Mouse (Mus musculus): ENCODE data around the gene Kcnh4. TPM values are rescaled to one million over a fixed set of nuclear protein-coding genes. Genes with fewer than 3 reads are reported as not detected.

The Kcnh4 gene
- polyA plus RNA-seq, 1 experiment from 2014 or later: 1.1 TPM

DNA sequence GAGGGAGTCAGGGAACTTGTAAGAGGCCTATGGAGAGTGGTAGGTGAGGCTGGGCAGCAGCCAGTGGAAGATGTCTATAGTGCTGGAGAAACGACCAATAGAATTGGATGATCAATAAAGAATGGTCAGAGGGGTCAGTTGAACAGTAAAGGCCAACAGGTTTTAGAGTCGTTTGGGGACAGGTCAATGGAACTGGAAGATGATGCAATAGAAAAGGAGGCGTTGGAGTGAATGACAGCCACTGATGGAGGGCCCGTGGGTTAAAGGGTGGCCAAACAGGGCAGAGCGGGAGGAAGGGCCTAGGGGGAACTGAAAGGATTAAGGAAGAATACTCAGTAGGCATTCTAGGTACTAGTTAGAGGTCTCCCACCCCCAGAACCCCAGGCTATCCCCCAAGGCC is 12.6 kb downstream of the Kcnh4 start:
- Histone ChIP-seq H3K4me3 (replicated peaks) (no peak overlapping the region), H3K4me2 (replicated peaks) (no peak overlapping the region), H3K9ac (no peak overlapping the region), H3K27me3 (0 out of 2 replicates have a peak, but pooled peaks cover 3% of the 10 kb centered on the region), H3K36me3 (no peaks in the 10 kb centered on the region), H3K9me3 (replicated peaks) (no peaks in the 10 kb centered on the region), H3K4me1 (no peaks in the 10 kb centered on the region), H3K27ac (replicated peaks) (no peak overlapping the region)
- ATAC-seq (ENCODE audit: insufficient number of reproducible peaks, low FRiP score, low TSS enrichment, low read depth): no peak
- WGBS: 72% methylated on average over 5 of the region's 5 CpGs

DNA sequence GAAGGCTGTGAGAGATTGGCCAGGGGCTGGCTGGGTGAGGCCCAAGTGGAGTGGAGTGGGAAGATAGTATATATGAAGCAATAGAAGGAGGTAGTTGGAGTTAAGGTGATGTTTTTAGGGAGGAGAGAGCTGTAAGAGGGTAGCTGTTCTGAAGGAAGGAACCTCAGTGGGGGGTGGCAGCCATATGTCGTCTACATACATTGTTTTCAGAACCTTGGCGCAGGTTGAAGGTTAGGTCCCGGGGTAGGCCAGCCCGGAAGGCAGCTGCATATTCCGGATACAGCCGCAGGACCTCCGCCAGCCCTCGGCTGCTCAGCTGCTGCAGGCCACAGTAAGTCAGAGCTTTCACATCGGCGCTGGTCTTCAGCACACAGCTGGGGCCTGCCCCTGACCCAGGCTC is 13.2 kb downstream of the Kcnh4 start:
- no peaks in the 10 kb centered on the region for H3K9me3 ChIP-seq (replicated peaks)
- 79% methylated on average over 10 of the region's 10 CpGs for WGBS
- H3K4me2 ChIP-seq (replicated peaks): no peak overlapping the region
- 0 out of 2 replicates have a peak, but pooled peaks cover 3% of the 10 kb centered on the region for H3K27me3 ChIP-seq
- no peak for ATAC-seq (ENCODE audit: insufficient number of reproducible peaks, low FRiP score, low TSS enrichment, low read depth)
- H3K9ac ChIP-seq: no peak overlapping the region
- H3K27ac ChIP-seq (replicated peaks): no peak overlapping the region
- no peaks in the 10 kb centered on the region for H3K4me1 ChIP-seq
- no peaks in the 10 kb centered on the region for H3K36me3 ChIP-seq
- no peak overlapping the region for H3K4me3 ChIP-seq (replicated peaks)

DNA sequence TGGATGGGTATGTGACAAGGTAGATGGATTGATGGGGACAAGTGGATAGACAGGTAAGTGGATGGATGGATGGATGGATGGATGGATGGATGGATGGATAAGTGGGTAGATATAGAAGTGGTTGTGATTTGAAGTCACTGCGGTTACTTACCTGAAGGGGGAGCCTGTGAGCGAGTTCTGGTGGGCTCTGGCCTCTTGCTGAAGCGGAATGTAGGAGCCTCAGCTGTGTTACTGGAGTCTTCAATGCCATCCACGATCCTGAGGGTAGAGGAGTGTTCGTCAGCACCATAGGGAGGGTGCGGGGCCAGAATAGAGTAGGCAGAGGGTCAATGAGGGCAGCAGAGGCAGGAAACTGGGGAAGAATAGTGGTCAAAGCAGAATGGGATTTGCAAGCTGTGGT is 14.7 kb downstream of the Kcnh4 start:
- WGBS: 17% methylated on average over 6 of the region's 6 CpGs

DNA sequence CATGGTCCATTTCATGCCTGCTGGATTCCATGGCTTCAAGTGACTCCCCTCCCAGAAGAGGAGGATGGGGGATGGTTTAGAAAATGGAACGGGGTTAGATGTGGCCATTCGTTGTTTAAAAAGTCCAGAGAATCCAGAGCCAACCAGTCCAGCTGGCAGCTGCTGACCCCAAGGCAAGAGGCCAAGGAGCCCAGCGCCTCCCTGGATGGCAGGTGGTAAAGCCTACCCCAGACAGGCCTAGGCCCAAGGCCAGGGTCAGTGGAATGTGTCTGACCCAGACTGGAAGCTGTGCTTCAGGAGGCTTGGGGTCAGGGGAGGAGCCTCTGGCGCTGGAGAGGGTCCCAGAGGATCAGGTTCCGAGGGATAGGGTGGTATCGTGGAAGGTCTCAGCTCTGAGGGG is 18.4 kb downstream of the Kcnh4 start:
- H3K4me1 ChIP-seq: peaks cover 10% of the 10 kb centered on the region
- H3K27me3 ChIP-seq: no peaks in the 10 kb centered on the region
- no peak overlapping the region for H3K4me3 ChIP-seq (replicated peaks)
- no peak overlapping the region for H3K27ac ChIP-seq (replicated peaks)
- H3K9ac ChIP-seq: no peak overlapping the region
- 57% methylated on average over 6 of the region's 6 CpGs for WGBS
- ATAC-seq (ENCODE audit: insufficient number of reproducible peaks, low FRiP score, low TSS enrichment, low read depth): no peak
- H3K9me3 ChIP-seq (replicated peaks): no peaks in the 10 kb centered on the region
- H3K4me2 ChIP-seq (replicated peaks): no peak overlapping the region
- H3K36me3 ChIP-seq: no peaks in the 10 kb centered on the region

More for the DNA sequence above, 14.7 kb downstream of the Kcnh4 start:
- Histone ChIP-seq H3K27me3 (0 out of 2 replicates have a peak, but pooled peaks cover 3% of the 10 kb centered on the region), H3K9ac (no peak overlapping the region), H3K9me3 (replicated peaks) (no peaks in the 10 kb centered on the region), H3K36me3 (no peaks in the 10 kb centered on the region), H3K27ac (replicated peaks) (no peak overlapping the region), H3K4me1 (no peaks in the 10 kb centered on the region), H3K4me3 (replicated peaks) (no peak overlapping the region), H3K4me2 (replicated peaks) (no peak overlapping the region)
- ATAC-seq (ENCODE audit: insufficient number of reproducible peaks, low FRiP score, low TSS enrichment, low read depth): no peak

DNA sequence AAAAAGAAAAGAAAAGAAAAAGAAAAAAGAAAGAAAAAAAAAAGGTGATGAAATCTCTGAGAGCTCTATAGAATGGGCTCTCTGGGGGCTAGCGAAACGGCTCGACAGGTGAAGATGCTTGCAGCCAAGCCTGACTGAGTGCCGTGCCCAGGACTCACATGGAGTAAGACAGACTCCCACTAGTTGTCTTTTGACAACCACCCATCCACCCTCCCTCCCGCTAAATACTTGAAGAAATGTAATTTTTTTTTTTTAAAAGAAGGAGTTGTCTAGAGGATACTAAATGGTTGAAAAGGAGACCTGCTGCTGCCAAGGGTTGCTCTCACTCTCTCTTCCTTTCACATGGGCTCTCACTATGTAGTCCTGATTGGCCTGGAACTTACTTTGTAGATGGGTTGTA is 21.0 kb downstream of the Kcnh4 start:
- WGBS: 16% methylated on average over 5 of the region's 5 CpGs
- peak overlapping the region; percentile 99 for H3K4me3 ChIP-seq (replicated peaks)
- no peaks in the 10 kb centered on the region for H3K9me3 ChIP-seq (replicated peaks)
- no peaks in the 10 kb centered on the region for H3K27me3 ChIP-seq
- H3K36me3 ChIP-seq: no peaks in the 10 kb centered on the region
- no peak for ATAC-seq (ENCODE audit: insufficient number of reproducible peaks, low FRiP score, low TSS enrichment, low read depth)
- no peak overlapping the region for H3K9ac ChIP-seq
- H3K27ac ChIP-seq (replicated peaks): 0 out of 2 replicates have a peak overlapping the region, but pooled peaks have one; percentile 75
- peak overlapping the region; percentile 75 for H3K4me2 ChIP-seq (replicated peaks)
- peaks cover 21% of the 10 kb centered on the region for H3K4me1 ChIP-seq

DNA sequence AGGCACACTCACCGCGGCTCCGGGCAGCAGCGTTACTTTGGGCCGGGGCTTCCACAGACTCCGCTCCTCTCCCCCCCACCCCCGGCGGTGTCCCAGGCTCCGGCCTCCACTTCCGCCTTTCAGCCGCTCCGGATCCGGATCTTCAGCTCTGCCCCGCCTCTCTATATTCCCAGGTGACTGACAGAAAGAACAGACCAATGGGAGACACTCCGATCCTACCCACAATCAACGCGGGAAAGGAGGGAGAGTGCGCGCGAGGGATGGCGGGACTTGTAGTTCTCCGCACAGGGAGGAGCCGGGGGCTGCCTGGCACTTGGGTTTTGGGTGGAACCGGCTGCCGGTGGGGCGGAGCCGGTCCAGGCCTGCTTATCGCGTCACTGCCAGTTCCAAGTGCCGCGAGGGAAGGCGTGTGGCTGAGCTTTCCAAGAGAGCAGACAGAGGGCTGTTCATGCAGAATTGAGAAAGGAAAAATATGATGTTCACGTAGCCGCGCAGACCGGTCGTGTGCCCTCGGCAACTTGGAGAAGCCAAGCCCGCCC is 21.6 kb downstream of the Kcnh4 start, which contains the start of gene Rab5c:
Rab5c (minus strand) TSS at position 150 of the 539 bp plus-strand sequence.
- peak within 1 kb of the TSS; percentile 75 for H3K4me2 ChIP-seq (replicated peaks)
- H3K27ac ChIP-seq (replicated peaks): peak within 1 kb of the TSS; percentile 75
- H3K4me3 ChIP-seq (replicated peaks): peak within 1 kb of the TSS; percentile 99
- under 1% methylated on average over 39 of the region's 39 CpGs for WGBS
- peaks cover 21% of the 10 kb centered on the region for H3K4me1 ChIP-seq
- H3K9ac ChIP-seq: peak within 1 kb of the TSS; percentile 91
- H3K9me3 ChIP-seq (replicated peaks): no peaks in the 10 kb centered on the region
- peak; percentile 99 for ATAC-seq (ENCODE audit: insufficient number of reproducible peaks, low FRiP score, low TSS enrichment, low read depth)
- H3K36me3 ChIP-seq: no peaks in the 10 kb centered on the region
- H3K27me3 ChIP-seq: no peaks in the 10 kb centered on the region

DNA sequence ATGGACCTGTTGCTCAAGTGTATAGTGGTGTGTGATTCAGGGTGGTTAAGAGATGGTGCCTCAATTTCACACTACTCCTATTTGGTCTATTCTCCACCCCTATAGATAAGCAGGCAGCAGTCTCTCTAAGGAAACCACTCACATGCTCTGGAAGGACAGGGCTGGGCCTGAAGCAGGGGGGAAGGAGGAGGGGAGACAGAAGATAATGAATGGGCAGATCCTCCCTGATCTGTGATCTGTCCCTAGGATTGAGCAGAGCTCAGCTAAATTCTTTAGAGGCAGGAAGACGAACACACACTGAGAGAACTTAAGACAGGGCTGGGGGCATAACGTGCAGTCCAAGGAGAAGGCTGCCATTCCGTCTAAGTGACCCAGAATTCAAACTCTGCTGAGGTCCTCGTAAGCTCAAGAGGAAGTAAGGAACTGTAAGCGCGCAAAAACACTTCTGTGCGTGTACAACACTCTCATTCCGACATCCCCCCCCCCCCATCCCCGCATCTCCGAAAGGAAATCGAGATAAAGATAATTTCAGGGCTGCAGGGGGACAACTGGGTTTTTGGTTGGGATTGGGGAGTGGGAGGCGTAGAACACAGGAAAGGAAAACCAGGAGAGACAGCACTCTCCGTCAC is 22.5 kb downstream of the Kcnh4 start:
- H3K4me3 ChIP-seq (replicated peaks): peak overlapping the region; percentile 99
- H3K27ac ChIP-seq (replicated peaks): 0 out of 2 replicates have a peak overlapping the region, but pooled peaks have one; percentile 60
- peaks cover 5% of the 10 kb centered on the region; the same call in 1 of the 2 replicates for H3K36me3 ChIP-seq
- peaks cover 25% of the 10 kb centered on the region for H3K4me1 ChIP-seq
- no peak for ATAC-seq (ENCODE audit: insufficient number of reproducible peaks, low FRiP score, low TSS enrichment, low read depth)
- no peaks in the 10 kb centered on the region for H3K9me3 ChIP-seq (replicated peaks)
- H3K4me2 ChIP-seq (replicated peaks): peak overlapping the region; percentile 75
- H3K9ac ChIP-seq: peak overlapping the region; percentile 91
- H3K27me3 ChIP-seq: no peaks in the 10 kb centered on the region
- under 1% methylated on average over 13 of the region's 13 CpGs for WGBS

GRCm38 (mm10) chr11:100736746-100737080 is 23.0 kb downstream of the Kcnh4 start:
- Histone ChIP-seq H3K27ac (replicated peaks) (no peak overlapping the region), H3K27me3 (no peaks in the 10 kb centered on the region), H3K4me1 (peaks cover 28% of the 10 kb centered on the region), H3K4me2 (replicated peaks) (peak overlapping the region; percentile 75), H3K9me3 (replicated peaks) (no peaks in the 10 kb centered on the region), H3K4me3 (replicated peaks) (peak overlapping the region; percentile 99), H3K9ac (no peak overlapping the region; the same call in 1 of the 2 replicates), H3K36me3 (peaks cover 5% of the 10 kb centered on the region; the same call in 1 of the 2 replicates)
- 77% methylated on average over 4 of the region's 4 CpGs for WGBS
- ATAC-seq (ENCODE audit: insufficient number of reproducible peaks, low FRiP score, low TSS enrichment, low read depth): no peak

- H3K4me2 ChIP-seq (replicated peaks): peak overlapping the region; percentile 75; the same call in 1 of the 2 replicates
- no peak for ATAC-seq (ENCODE audit: insufficient number of reproducible peaks, low FRiP score, low TSS enrichment, low read depth)
- H3K9ac ChIP-seq: no peak overlapping the region
- WGBS: 79% methylated on average over 14 of the region's 14 CpGs
- peaks cover 5% of the 10 kb centered on the region; the same call in 1 of the 2 replicates for H3K36me3 ChIP-seq
- no peaks in the 10 kb centered on the region for H3K27me3 ChIP-seq
- no peaks in the 10 kb centered on the region for H3K9me3 ChIP-seq (replicated peaks)
- H3K27ac ChIP-seq (replicated peaks): no peak overlapping the region
- peak overlapping the region; percentile 99 for H3K4me3 ChIP-seq (replicated peaks)
- H3K4me1 ChIP-seq: peaks cover 28% of the 10 kb centered on the region
Observed at GRCm38 (mm10) chr11:100735954-100736745, 23.6 kb downstream of the Kcnh4 start.

GRCm38 (mm10) chr11:100735134-100735865 is 24.4 kb downstream of the Kcnh4 start:
- no peaks in the 10 kb centered on the region for H3K9me3 ChIP-seq (replicated peaks)
- H3K4me3 ChIP-seq (replicated peaks): no peak overlapping the region
- no peak for ATAC-seq (ENCODE audit: insufficient number of reproducible peaks, low FRiP score, low TSS enrichment, low read depth)
- no peaks in the 10 kb centered on the region for H3K27me3 ChIP-seq
- H3K27ac ChIP-seq (replicated peaks): no peak overlapping the region
- peaks cover 28% of the 10 kb centered on the region for H3K4me1 ChIP-seq
- WGBS: 89% methylated on average over 9 of the region's 9 CpGs
- peaks cover 5% of the 10 kb centered on the region; the same call in 1 of the 2 replicates for H3K36me3 ChIP-seq
- 0 out of 2 replicates have a peak overlapping the region, but pooled peaks have one; percentile 4 for H3K4me2 ChIP-seq (replicated peaks)
- H3K9ac ChIP-seq: no peak overlapping the region

Data from embryonic facial prominence, embryonic 15.5 days (tissue).